Mouse (Mus musculus) liver, postnatal 0 days (tissue): ENCODE data around the gene Fbxw10.

Experiments used
- CTCF ChIP-seq: sonication (generic); IDR thresholded peaks from 2 replicates; pipeline ENCODE4 v1.5.1; 2016; ENCODE audit warnings: antibody characterized with exemption, low read depth
- EP300 ChIP-seq: IDR thresholded peaks from 2 replicates; pipeline ENCODE4 v1.6.1; 2016; ENCODE audit warnings: antibody characterized with exemption, low read depth, mild to moderate bottlenecking

DNA sequence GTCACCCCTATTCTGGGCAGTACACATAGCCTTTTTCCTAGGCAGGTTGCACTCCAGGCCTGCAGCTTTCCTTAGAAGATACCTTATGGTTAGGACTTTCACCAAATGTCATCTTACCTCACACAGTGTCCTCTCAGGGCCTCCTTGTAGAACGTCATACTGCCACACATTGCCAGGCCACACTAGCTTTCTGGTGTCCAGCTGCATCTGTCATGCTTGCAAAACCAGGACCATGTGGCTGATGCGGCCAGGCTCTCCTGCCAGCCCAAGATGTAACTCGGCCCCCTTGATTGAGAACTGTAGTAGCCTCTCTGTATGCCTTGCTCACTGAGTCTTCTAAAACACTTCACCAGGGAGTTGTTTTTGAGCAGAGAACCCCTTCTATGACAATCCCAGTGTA is 19.0 kb upstream of the Fbxw10 start:
- TF ChIP-seq CTCF (no peak), EP300 (no peak)
